Mouse (Mus musculus): ENCODE results near the gene Map7d1. TPM values are rescaled to one million over a fixed set of nuclear protein-coding genes. Genes with fewer than 3 reads are reported as not detected.

Map7d1 gene
- 62.4 and 64.2 TPM in 2 replicates for polyA plus RNA-seq (2014; fragmentation: Nextera tagmentation; extraction: Ambion mirVana)

GRCm38 (mm10) chr4:126256131-126256791 lies at the start of gene Map7d1:
TSS of gene Map7d1 (minus strand) at chr4:126256343.
- Histone ChIP-seq H3K9ac (ENCODE audit: low read depth, low read length) (peak within 1 kb of the TSS; percentile 94), H3K9me3 (ENCODE audit: control insufficient read depth, low read length) (no peaks in the 10 kb centered on the region), H3K4me2 (ENCODE audit: low read depth, low read length) (peak within 1 kb of the TSS; percentile 79), H3K4me3 (ENCODE audit: low read depth, low read length) (peak within 1 kb of the TSS; percentile 98), H3K27me3 (replicated peaks; ENCODE audit: control insufficient read depth, insufficient read depth, low read length) (no peaks in the 10 kb centered on the region), H3K36me3 (ENCODE audit: control insufficient read depth, insufficient read depth, low read length) (no peaks in the 10 kb centered on the region), H3K27ac (replicated peaks; ENCODE audit: low read depth, low read length) (peak within 1 kb of the TSS; percentile 94), H3K4me1 (ENCODE audit: control insufficient read depth, insufficient read depth, low read length) (peaks cover 56% of the 10 kb centered on the region)
- 0% methylated on average over 23 of the region's 59 CpGs for WGBS
- DNase-seq (ENCODE audit: low spot score), result peak; percentile 92
- peak; percentile 86 for ATAC-seq (ENCODE audit: low read depth)

- 95% methylated on average over 1 of the region's 1 CpGs for WGBS
- 0 out of 2 replicates have a peak, but pooled peaks cover 1% of the 10 kb centered on the region for H3K36me3 ChIP-seq (ENCODE audit: control insufficient read depth, insufficient read depth, low read length)
- ATAC-seq (ENCODE audit: low read depth), result no peak
- H3K9me3 ChIP-seq (ENCODE audit: control insufficient read depth, low read length), result peaks cover 5% of the 10 kb centered on the region; the same call in 1 of the 2 replicates
- no peak overlapping the region for H3K4me3 ChIP-seq (ENCODE audit: low read depth, low read length)
- DNase-seq (ENCODE audit: low spot score), result no peak
- H3K27ac ChIP-seq (replicated peaks; ENCODE audit: low read depth, low read length), result no peak overlapping the region
- peaks cover 3% of the 10 kb centered on the region; the same call in 1 of the 2 replicates for H3K27me3 ChIP-seq (replicated peaks; ENCODE audit: control insufficient read depth, insufficient read depth, low read length)
- peaks cover 13% of the 10 kb centered on the region for H3K4me1 ChIP-seq (ENCODE audit: control insufficient read depth, insufficient read depth, low read length)
- no peak overlapping the region for H3K4me2 ChIP-seq (ENCODE audit: low read depth, low read length)
- no peak overlapping the region for H3K9ac ChIP-seq (ENCODE audit: low read depth, low read length)
Measured at GRCm38 (mm10) chr4:126305428-126305827, 49.3 kb upstream of the Map7d1 start.

GRCm38 (mm10) chr4:126303877-126304276 lies 47.7 kb upstream of the Map7d1 start:
- WGBS, result 58% methylated on average over 4 of the region's 4 CpGs
- H3K9me3 ChIP-seq (ENCODE audit: control insufficient read depth, low read length), result peaks cover 5% of the 10 kb centered on the region; the same call in 1 of the 2 replicates
- H3K4me2 ChIP-seq (ENCODE audit: low read depth, low read length), result no peak overlapping the region
- no peak for ATAC-seq (ENCODE audit: low read depth)
- H3K4me1 ChIP-seq (ENCODE audit: control insufficient read depth, insufficient read depth, low read length), result peaks cover 20% of the 10 kb centered on the region
- H3K27me3 ChIP-seq (replicated peaks; ENCODE audit: control insufficient read depth, insufficient read depth, low read length), result peaks cover 5% of the 10 kb centered on the region; the same call in 1 of the 2 replicates
- DNase-seq (ENCODE audit: low spot score), result no peak
- H3K9ac ChIP-seq (ENCODE audit: low read depth, low read length), result no peak overlapping the region
- H3K27ac ChIP-seq (replicated peaks; ENCODE audit: low read depth, low read length), result no peak overlapping the region
- H3K4me3 ChIP-seq (ENCODE audit: low read depth, low read length), result no peak overlapping the region
- H3K36me3 ChIP-seq (ENCODE audit: control insufficient read depth, insufficient read depth, low read length), result no peaks in the 10 kb centered on the region

- Histone ChIP-seq H3K9me3 (ENCODE audit: control insufficient read depth, low read length) (peaks cover 5% of the 10 kb centered on the region; the same call in 1 of the 2 replicates), H3K4me3 (ENCODE audit: low read depth, low read length) (peak overlapping the region; percentile 37), H3K9ac (ENCODE audit: low read depth, low read length) (peak overlapping the region; percentile 56), H3K27ac (replicated peaks; ENCODE audit: low read depth, low read length) (peak overlapping the region; percentile 84), H3K36me3 (ENCODE audit: control insufficient read depth, insufficient read depth, low read length) (0 out of 2 replicates have a peak, but pooled peaks cover 5% of the 10 kb centered on the region), H3K4me1 (ENCODE audit: control insufficient read depth, insufficient read depth, low read length) (peaks cover 27% of the 10 kb centered on the region), H3K27me3 (replicated peaks; ENCODE audit: control insufficient read depth, insufficient read depth, low read length) (peaks cover 5% of the 10 kb centered on the region; the same call in 1 of the 2 replicates), H3K4me2 (ENCODE audit: low read depth, low read length) (peak overlapping the region; percentile 90)
- ATAC-seq (ENCODE audit: low read depth), result no peak
- DNase-seq (ENCODE audit: low spot score), result no peak
- 11% methylated on average over 25 of the region's 27 CpGs for WGBS
Measured at GRCm38 (mm10) chr4:126301584-126302309, 45.6 kb upstream of the Map7d1 start.

- 0% methylated on average over 23 of the region's 50 CpGs for WGBS
- Histone ChIP-seq H3K4me3 (ENCODE audit: low read depth, low read length) (peak overlapping the region; percentile 37), H3K9ac (ENCODE audit: low read depth, low read length) (peak overlapping the region; percentile 56), H3K9me3 (ENCODE audit: control insufficient read depth, low read length) (peaks cover 3% of the 10 kb centered on the region; the same call in 1 of the 2 replicates), H3K4me2 (ENCODE audit: low read depth, low read length) (peak overlapping the region; percentile 90), H3K4me1 (ENCODE audit: control insufficient read depth, insufficient read depth, low read length) (peaks cover 33% of the 10 kb centered on the region), H3K36me3 (ENCODE audit: control insufficient read depth, insufficient read depth, low read length) (0 out of 2 replicates have a peak, but pooled peaks cover 5% of the 10 kb centered on the region), H3K27ac (replicated peaks; ENCODE audit: low read depth, low read length) (peak overlapping the region; percentile 84), H3K27me3 (replicated peaks; ENCODE audit: control insufficient read depth, insufficient read depth, low read length) (peaks cover 5% of the 10 kb centered on the region; the same call in 1 of the 2 replicates)
- ATAC-seq (ENCODE audit: low read depth) (peak; percentile 84), DNase-seq (ENCODE audit: low spot score) (peak; percentile 85)
Measured at GRCm38 (mm10) chr4:126300916-126301583, 44.9 kb upstream of the Map7d1 start.

GRCm38 (mm10) chr4:126296617-126297101 lies 40.5 kb upstream of the Map7d1 start:
- peaks cover 31% of the 10 kb centered on the region for H3K4me1 ChIP-seq (ENCODE audit: control insufficient read depth, insufficient read depth, low read length)
- H3K27me3 ChIP-seq (replicated peaks; ENCODE audit: control insufficient read depth, insufficient read depth, low read length), result peaks cover 5% of the 10 kb centered on the region; the same call in 1 of the 2 replicates
- no peaks in the 10 kb centered on the region for H3K9me3 ChIP-seq (ENCODE audit: control insufficient read depth, low read length)
- H3K9ac ChIP-seq (ENCODE audit: low read depth, low read length), result peak overlapping the region; percentile 57
- peak; percentile 28 for ATAC-seq (ENCODE audit: low read depth)
- H3K4me3 ChIP-seq (ENCODE audit: low read depth, low read length), result peak overlapping the region; percentile 34
- peak overlapping the region; percentile 77 for H3K27ac ChIP-seq (replicated peaks; ENCODE audit: low read depth, low read length)
- 0 out of 2 replicates have a peak, but pooled peaks cover 5% of the 10 kb centered on the region for H3K36me3 ChIP-seq (ENCODE audit: control insufficient read depth, insufficient read depth, low read length)
- peak; percentile 70 for DNase-seq (ENCODE audit: low spot score)
- 1% methylated on average over 34 of the region's 34 CpGs for WGBS
- peak overlapping the region; percentile 62 for H3K4me2 ChIP-seq (ENCODE audit: low read depth, low read length)

- H3K4me2 ChIP-seq (ENCODE audit: low read depth, low read length), result peak overlapping the region; percentile 62; the same call in 1 of the 2 replicates
- peaks cover 29% of the 10 kb centered on the region for H3K4me1 ChIP-seq (ENCODE audit: control insufficient read depth, insufficient read depth, low read length)
- WGBS, result 43% methylated on average over 4 of the region's 4 CpGs
Measured at GRCm38 (mm10) chr4:126295937-126296336, 39.8 kb upstream of the Map7d1 start.

GRCm38 (mm10) chr4:126295152-126295551 lies 39.0 kb upstream of the Map7d1 start:
- H3K27me3 ChIP-seq (replicated peaks; ENCODE audit: control insufficient read depth, insufficient read depth, low read length), result no peaks in the 10 kb centered on the region
- H3K36me3 ChIP-seq (ENCODE audit: control insufficient read depth, insufficient read depth, low read length), result 0 out of 2 replicates have a peak, but pooled peaks cover 5% of the 10 kb centered on the region
- H3K27ac ChIP-seq (replicated peaks; ENCODE audit: low read depth, low read length), result no peak overlapping the region
- H3K4me1 ChIP-seq (ENCODE audit: control insufficient read depth, insufficient read depth, low read length), result peaks cover 27% of the 10 kb centered on the region
- no peak for ATAC-seq (ENCODE audit: low read depth)
- no peak for DNase-seq (ENCODE audit: low spot score)
- H3K4me2 ChIP-seq (ENCODE audit: low read depth, low read length), result no peak overlapping the region
- no peak overlapping the region for H3K9ac ChIP-seq (ENCODE audit: low read depth, low read length)
- H3K4me3 ChIP-seq (ENCODE audit: low read depth, low read length), result no peak overlapping the region
- no peaks in the 10 kb centered on the region for H3K9me3 ChIP-seq (ENCODE audit: control insufficient read depth, low read length)
- WGBS, result 82% methylated on average over 6 of the region's 6 CpGs

More at GRCm38 (mm10) chr4:126295937-126296336, 39.8 kb upstream of the Map7d1 start:
- 0 out of 2 replicates have a peak, but pooled peaks cover 5% of the 10 kb centered on the region for H3K36me3 ChIP-seq (ENCODE audit: control insufficient read depth, insufficient read depth, low read length)
- no peak for DNase-seq (ENCODE audit: low spot score)
- H3K27me3 ChIP-seq (replicated peaks; ENCODE audit: control insufficient read depth, insufficient read depth, low read length), result peaks cover 5% of the 10 kb centered on the region; the same call in 1 of the 2 replicates
- no peak overlapping the region; the same call in 1 of the 2 replicates for H3K27ac ChIP-seq (replicated peaks; ENCODE audit: low read depth, low read length)
- no peak overlapping the region for H3K4me3 ChIP-seq (ENCODE audit: low read depth, low read length)
- no peaks in the 10 kb centered on the region for H3K9me3 ChIP-seq (ENCODE audit: control insufficient read depth, low read length)
- ATAC-seq (ENCODE audit: low read depth), result no peak
- H3K9ac ChIP-seq (ENCODE audit: low read depth, low read length), result no peak overlapping the region

All from embryonic facial prominence, embryonic 14.5 days (tissue).